Mouse (Mus musculus): Measurements from ENCODE around the gene Rhbdf2.
"Not testable (repeated sequence)": the region's sequence is repeated elsewhere in the genome, so short reads cannot be mapped to it uniquely, and the experiment has no call there.

Gene Rhbdf2

GRCm38 (mm10) chr11:116642681-116643578, 16.1 kb upstream of the Rhbdf2 start:
- peak; percentile 98 for DNase-seq

- no peak for DNase-seq
Observed at GRCm38 (mm10) chr11:116641731-116642130, 14.9 kb upstream of the Rhbdf2 start.

- DNase-seq, result no peak
Observed at GRCm38 (mm10) chr11:116641168-116641567, 14.3 kb upstream of the Rhbdf2 start.

- DNase-seq, result not testable (repeated sequence)
Observed at GRCm38 (mm10) chr11:116636607-116637006, 9.8 kb upstream of the Rhbdf2 start.

- DNase-seq, result no peak
Observed at GRCm38 (mm10) chr11:116632962-116633361, 6.1 kb upstream of the Rhbdf2 start.

GRCm38 (mm10) chr11:116630171-116630965, 3.5 kb upstream of the Rhbdf2 start:
- DNase-seq, result no peak

- no peak for DNase-seq
Observed at GRCm38 (mm10) chr11:116629472-116629871, 2.7 kb upstream of the Rhbdf2 start.

- peak; percentile 87 for DNase-seq
Observed at GRCm38 (mm10) chr11:116628712-116629111, 1.9 kb upstream of the Rhbdf2 start.

- DNase-seq, result peak; percentile 50
Observed at GRCm38 (mm10) chr11:116627072-116628020, 527 bp upstream of the Rhbdf2 start.

- peak; percentile 60 for DNase-seq
Observed at GRCm38 (mm10) chr11:116625081-116626000, 1.5 kb downstream of the Rhbdf2 start.

GRCm38 (mm10) chr11:116624131-116624832, 2.5 kb downstream of the Rhbdf2 start:
- peak; percentile 34 for DNase-seq

- DNase-seq, result no peak
Observed at GRCm38 (mm10) chr11:116623281-116624124, 3.3 kb downstream of the Rhbdf2 start.

GRCm38 (mm10) chr11:116621258-116621704, 5.5 kb downstream of the Rhbdf2 start:
- DNase-seq, result peak; percentile 18

GRCm38 (mm10) chr11:116620559-116621253, 6.1 kb downstream of the Rhbdf2 start:
- no peak for DNase-seq

- DNase-seq, result no peak
Observed at GRCm38 (mm10) chr11:116620073-116620472, 6.7 kb downstream of the Rhbdf2 start.

- DNase-seq, result no peak
Observed at GRCm38 (mm10) chr11:116619561-116619960, 7.3 kb downstream of the Rhbdf2 start.

- DNase-seq, result no peak
Observed at GRCm38 (mm10) chr11:116619156-116619555, 7.7 kb downstream of the Rhbdf2 start.

GRCm38 (mm10) chr11:116618666-116619065, 8.2 kb downstream of the Rhbdf2 start:
- no peak for DNase-seq

GRCm38 (mm10) chr11:116617641-116618040, 9.2 kb downstream of the Rhbdf2 start:
- no peak for DNase-seq

Measured in right cerebral cortex, postnatal 4 days (tissue).